Mouse (Mus musculus) right cerebral cortex, postnatal 14 days (tissue): ENCODE measurements around the gene Arxes2.
"Not testable (repeated sequence)": the region's sequence is repeated elsewhere in the genome, so short reads cannot be mapped to it uniquely, and the experiment has no call there.

Source experiments
- DNase-seq: peaks from one replicate; pipeline ENCODE4 v3.0.0; 2022

The Arxes2 gene

DNA sequence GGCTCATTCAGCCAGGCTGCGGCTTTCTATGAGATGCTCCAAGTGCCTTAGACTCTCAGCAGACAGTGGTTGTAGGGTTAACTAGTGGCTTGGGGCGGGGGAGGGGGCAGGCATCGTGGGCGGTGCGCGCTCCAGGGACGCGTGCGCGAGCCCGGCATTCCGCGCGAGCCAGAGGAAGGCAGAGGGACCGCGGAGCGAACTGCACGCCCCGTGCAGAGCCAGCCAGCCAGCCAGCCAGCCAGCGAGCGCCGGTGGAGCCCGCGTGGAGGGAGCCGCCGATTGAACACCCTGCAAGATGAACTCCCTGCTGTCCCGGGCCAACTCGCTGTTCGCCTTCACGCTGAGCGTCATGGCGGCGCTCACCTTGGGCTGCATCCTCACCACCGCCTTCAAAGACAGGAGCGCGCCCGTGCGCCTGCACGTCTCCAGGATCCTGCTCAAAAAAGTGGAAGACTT is at the start of gene Arxes2:
TSS of gene Arxes2 (plus strand) at position 161 of the 456 bp plus-strand sequence.
- not testable (repeated sequence) for DNase-seq

- no peak for DNase-seq
Observed at GRCm38 (mm10) chrX:135948699-135949437, 44.8 kb upstream of the Arxes2 start.

DNA sequence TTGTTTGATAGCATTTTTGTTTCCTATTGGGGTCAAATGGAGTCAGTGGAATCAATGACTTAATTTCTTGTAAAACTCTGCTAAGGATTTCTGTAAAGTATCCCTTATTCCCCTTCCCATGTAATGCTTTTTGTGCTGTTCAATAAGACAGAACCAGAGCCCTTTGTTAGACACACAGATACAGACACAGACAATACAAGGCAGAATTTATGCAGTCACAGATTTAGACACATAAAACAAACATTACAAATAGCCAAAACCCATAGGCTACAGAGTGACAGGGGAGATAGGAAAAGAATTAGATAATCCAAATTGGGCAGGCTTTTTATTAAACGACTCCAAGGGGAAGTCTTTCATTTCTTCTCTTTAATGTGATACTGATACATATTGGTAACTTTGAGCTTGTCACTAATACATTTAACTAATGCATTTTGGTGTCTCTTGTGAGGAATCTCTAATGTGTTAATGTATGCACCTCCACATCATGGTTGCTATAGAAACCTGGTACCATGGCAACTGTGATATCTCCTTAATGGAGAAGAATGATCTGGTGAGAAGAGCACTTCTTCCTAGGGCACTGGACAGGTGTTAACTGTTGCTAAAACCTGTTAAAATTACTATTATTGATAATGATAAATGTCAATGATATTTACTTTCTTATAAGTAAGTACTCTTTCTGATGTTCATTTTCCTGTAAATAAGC is 36.5 kb upstream of the Arxes2 start:
- no peak for DNase-seq

DNA sequence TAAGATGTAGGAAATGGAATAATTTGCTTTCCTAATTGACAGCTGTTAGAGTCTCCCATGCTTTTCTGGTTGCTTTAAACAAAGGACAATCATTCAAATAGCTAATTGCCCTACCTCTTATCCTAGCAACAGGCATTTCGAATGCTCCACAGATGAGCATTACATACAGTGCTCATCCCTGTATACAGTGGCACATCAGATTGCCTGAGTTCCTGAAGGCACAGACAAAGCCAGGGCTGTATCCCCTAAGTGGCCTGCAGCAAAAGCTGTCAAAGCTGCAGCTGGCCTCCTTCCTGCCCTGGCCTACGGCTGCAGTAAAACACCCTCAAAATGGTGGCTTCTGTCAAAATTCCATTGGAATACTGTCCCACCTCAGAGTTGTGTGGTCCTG is 35.9 kb upstream of the Arxes2 start:
- no peak for DNase-seq

DNA sequence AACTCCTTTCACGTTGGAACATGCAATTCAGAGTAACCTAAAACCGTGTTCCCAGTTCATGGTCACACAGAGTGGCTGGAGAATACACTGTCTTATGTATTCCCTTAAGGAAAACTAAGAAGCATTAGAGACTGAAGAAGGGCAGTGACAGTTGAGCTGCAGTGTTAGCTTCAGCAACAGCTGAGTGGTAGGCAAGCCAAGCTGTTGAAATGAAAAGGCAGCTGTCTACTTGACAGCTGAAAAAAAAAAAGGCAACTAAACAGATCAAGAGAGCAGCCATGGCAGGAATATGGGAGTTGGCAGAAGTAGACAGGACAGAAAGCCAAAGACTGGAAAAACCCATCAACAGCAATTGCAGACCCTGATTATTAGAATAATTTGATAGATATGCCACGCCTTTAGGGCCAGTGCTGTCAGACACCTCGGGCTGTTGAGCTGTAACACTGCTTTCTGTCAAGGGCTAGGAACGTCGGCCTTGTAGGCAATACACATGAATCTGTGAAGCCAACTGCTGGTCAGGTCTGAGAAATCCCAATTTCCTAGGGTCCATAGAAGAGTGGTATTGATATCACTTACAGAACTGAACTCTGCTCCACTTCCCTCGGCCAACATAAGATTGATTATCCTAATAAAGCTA is 34.9 kb upstream of the Arxes2 start:
- DNase-seq, result no peak

DNA sequence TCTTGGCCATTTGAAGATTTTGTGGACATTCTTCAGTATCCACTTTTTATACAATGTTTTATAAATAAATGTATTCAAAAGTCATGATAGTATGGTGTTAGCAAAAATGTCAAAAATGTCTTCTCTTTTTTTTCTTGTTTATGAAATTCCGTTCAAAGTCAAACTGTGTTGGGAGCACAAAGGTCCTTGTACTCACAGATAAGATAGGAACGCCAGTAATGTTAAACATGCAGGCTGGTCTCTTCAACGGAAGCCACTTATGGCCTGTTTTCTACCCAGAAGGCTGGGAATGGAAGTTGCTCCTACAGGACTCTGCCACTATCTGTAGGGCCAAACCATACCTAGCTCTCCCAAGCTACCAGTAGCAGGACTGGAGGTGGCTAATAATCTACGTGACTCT is 34.1 kb upstream of the Arxes2 start:
- no peak for DNase-seq

GRCm38 (mm10) chrX:135962342-135962741 is 31.3 kb upstream of the Arxes2 start:
- no peak for DNase-seq

DNA sequence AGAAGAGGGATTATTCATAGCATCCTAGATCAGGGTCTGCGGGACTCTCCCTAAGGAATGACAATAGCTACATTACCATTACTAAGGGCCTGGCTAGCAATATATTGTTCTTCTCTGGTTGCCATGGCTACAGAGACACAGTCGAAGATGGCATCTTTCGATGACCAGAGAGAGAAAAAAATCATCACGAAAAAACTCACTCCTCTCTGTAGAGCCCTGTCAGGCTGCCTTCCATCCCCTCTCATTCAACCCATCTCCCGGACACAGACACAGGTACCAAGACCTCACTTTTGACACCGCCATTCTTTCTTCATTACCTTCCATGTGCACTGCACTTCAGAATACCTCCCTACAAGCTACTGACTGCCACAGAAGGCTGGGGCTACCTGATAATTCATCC is 30.5 kb upstream of the Arxes2 start:
- no peak for DNase-seq

DNA sequence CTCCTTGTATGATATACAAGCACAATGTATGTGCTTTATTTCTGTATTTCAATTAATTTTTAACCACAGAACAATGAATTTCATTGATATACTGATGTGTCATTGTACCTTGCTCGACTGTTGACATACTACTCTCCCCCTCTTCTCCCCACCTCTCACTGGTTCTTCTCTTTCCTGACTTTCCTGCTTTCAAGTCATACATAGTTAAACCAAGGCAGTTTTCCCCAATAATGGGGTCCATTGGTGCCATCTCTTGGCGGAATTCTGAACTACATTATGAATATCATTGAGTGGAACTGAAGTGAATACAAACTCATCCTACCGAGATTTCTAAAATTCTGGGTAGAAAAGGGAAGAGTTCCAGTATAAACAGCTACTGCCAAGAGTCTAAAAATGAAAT is 30.0 kb upstream of the Arxes2 start:
- DNase-seq, result no peak

DNA sequence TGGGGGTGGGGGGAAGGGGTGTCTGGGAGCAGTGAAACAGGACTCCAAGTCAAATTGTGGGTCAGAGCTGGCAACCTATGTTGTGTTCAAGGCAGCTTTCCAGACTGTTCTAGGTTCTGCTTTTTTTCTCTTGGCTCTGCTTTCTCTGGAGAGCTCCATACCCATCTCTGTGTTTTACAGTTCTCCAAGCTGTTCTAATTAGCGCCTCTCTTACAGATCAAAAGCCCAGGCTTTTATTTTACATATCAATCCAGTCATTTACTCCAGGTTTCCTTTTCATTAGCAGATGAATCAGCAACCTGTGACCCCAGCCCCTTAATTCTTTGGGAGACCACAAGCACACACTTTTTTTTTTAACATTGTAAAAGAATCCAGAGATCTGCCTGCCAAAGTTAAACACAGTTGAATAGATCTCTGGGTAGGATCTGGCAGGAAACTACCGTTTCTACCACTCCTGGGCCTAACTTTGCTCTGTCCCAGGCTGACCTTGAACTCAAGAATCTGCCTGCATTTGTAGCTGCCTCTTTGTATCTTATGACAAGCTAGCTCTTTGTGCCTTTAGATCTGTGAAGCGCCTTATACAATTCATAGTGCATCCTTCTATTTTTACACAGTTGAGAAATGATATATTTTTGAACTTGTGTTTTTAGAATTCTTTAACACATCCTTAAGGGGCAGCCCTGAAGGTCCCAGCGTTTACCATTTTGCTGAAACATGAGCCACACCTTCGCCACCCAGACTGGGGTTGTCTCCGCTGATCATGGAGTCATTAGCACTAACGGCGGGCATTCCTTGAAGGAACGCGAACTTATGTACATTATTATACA is 19.8 kb upstream of the Arxes2 start:
- DNase-seq, result no peak

DNA sequence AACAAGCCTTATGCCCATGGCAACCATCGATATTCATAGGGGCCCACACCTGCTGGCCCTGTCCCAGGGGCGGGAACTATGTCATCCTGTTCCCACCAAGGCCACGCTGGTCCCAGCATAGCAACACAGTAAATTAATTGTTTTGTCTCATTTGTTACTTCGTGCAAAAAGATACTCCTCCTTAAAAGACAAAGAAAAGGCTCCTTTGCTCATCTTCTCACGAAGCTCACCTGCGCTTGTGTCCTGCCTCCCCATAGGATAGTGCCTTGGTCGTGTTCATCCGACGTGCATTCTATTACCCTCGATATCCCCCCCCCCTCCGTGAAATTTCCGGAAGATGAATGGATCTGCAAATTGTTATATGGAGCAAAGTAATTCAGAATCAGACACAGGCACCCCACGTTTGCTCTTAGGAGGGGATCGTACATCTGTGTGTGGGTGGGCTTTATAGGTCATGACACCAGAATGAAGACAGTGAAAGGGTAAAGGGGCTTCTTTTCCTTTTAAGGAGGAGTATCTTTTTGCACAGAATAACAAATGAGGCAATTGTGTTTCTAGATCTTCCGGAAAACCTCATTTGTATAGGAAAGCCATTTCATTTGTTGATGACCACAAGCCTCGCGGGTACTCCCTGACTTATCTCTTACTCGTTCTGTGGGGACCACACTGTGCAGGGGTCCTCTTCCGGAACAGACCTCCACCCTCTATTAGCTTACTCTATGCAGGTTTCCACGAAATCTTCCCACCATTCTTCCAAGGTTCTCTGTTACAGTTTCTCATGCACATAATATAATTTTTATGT is 19.0 kb upstream of the Arxes2 start:
- no peak for DNase-seq

- DNase-seq, result peak; percentile 74
Observed at GRCm38 (mm10) chrX:135975226-135975552, 18.4 kb upstream of the Arxes2 start.

DNA sequence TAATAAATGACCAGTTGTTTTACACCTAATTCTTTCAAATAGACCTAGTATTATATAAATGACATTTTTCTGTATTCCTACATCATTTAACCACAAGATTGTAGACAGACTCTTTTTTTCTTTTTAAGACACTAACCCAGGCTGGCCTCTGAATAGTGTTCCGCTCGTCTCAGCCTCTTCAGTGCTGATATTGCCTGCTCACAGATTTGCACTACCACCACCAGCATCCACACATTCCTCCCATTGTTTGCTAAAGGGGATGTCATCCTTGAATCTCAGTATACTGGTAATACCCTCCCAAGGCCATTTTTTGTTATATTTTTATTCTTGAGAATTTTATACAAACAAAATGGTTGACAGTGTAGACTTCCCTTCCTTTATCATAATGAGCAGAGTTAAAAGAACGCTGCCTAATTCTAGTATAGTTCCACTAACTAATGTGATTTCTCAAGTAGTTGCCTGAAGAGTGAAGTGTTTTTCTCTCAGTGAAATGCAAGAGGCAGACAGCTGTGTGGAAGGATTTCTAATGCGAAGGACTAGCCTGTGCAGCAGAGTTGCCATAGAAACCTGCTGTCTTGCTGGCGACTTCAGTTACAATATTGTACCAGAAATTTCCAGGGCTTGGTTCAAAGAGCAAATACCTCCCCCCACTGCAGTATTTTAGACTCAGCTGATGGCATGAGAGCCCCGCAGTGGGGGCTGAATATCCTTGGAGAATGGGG is 8.9 kb upstream of the Arxes2 start:
- no peak for DNase-seq

GRCm38 (mm10) chrX:135986267-135986666 is 7.4 kb upstream of the Arxes2 start:
- DNase-seq, result no peak

GRCm38 (mm10) chrX:135990661-135991060 is 3.0 kb upstream of the Arxes2 start:
- DNase-seq, result no peak

DNA sequence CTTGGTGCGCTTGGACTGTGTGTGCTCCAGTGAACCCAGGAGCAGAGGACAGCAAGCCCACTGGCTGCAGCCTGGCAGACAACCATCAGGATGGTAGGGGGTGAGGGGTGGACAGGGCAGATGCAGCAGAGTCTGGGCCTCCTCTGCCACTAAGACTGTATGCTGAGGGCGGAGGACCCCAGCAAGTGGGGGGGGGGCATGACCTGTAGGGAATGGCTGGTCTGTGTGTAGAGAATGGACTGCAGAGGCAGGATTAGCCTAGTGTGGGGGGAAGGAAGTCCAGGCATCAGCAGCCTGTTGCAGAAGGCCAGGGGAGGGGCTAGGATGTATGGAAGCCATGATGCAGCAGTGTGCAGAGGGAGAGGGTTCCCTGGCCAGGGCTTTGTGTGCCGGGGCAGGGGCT is 431 bp upstream of the Arxes2 start:
- DNase-seq, result not testable (repeated sequence)

DNA sequence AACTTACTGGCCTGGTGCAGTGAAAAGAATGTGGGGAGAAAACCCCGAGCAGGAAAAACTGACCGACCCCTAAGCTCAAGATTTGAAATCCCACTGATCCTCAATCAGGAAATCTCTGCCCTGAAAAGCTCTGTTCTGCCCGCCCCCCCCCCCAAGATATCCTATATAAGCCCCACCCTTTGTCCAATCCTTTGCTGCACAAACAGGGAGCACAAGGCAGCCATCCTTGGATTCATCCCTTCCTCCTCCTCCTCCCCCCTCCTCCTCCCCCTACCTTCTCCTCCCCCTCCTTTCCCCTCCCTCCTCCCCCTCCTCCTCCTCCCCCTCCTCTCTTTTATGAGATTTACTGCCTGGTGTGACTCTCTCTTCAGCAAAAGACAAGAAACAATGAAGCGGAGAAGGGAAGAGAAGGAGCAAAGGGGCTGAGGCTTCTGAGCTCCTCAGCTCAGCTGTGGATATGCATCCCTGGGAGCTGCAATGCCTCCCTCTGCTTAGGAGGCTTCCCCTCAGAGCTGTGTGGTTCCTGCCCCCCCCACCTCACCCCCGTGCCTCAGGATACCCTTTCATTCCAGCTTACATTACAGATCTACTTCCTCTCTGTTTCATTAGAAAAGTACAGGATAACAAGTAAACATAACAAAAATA is 13.7 kb downstream of the Arxes2 start:
- DNase-seq, result no peak

GRCm38 (mm10) chrX:136014392-136014791 is 20.8 kb downstream of the Arxes2 start:
- no peak for DNase-seq

- no peak for DNase-seq
Observed at GRCm38 (mm10) chrX:136030331-136030730, 36.7 kb downstream of the Arxes2 start.

GRCm38 (mm10) chrX:136032799-136033763 is 39.5 kb downstream of the Arxes2 start, which contains the start of gene Arxes1:
Gene Arxes1, plus strand, starts transcription at chrX:136033367.
- peak; percentile 16 for DNase-seq
